Mouse (Mus musculus) gastrocnemius, adult 2 months (tissue): ENCODE data around the gene Olfr832. TPM values are rescaled to one million over a fixed set of nuclear protein-coding genes. Genes with fewer than 3 reads are reported as not detected.
"Not testable (repeated sequence)": the region's sequence is repeated elsewhere in the genome, so short reads cannot be mapped to it uniquely, and the experiment has no call there.

ENCODE experiments used
- DNase-seq: peaks from one replicate; pipeline ENCODE4 v3.0.0; 2022
- H3K27ac ChIP-seq: fragments of 200-600 bp; 2 replicates; pipeline ENCODE4 v1.8.1; 2022; ENCODE audit warnings: mild to moderate bottlenecking
- H3K4me3 ChIP-seq: fragments of 200-600 bp; 2 replicates; pipeline ENCODE4 v1.8.1; 2022; ENCODE audit warnings: mild to moderate bottlenecking, moderate library complexity
- CTCF ChIP-seq: fragments of 200-600 bp; IDR thresholded peaks from 2 replicates; pipeline ENCODE4 v1.8.1; 2022; ENCODE audit warnings: antibody characterized with exemption, mild to moderate bottlenecking, moderate library complexity
- intact Hi-C: fragments of 180-260 bp; cut with DNase I; formaldehyde crosslinking; loops from one replicate; pipeline ENCODE4 v1.15.1; 2025
- long read RNA-seq, 2 experiments: library from polyadenylated mRNA; stranded (forward); transcript quantifications; one replicate each; pipeline ENCODE4 v2.0.0; 2021
- total RNA-seq, 2 experiments: library from RNA; stranded (reverse); gene quantifications; 2 replicates each; pipeline ENCODE4 v1.2.3; 2021

The Olfr832 gene
- total RNA-seq: not detected
- long read RNA-seq, experiment 1: 0 reads
- long read RNA-seq, experiment 2: 0 reads

DNA sequence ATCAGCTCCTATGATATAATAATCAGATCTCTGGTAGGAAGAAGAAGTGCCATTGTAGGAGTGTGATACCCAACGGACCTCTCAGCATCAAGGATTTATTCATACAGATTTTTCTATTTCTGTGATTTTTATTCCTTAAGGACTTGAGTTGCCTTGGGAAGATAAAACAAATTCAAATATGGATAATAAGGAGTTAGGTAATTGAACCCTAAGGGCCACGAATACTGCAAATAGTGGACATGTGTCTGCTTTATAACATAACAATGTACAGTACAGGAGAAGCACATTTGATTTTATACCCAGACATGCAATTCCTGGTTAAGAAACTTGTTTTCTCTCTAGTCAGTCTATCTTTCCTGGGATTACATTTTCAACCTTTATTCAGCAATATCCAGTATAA is at the start of gene Olfr832:
Olfr832 (plus strand) TSS at position 301 of the 400 bp plus-strand sequence.
- intact Hi-C loops, H3K4me3 ChIP-seq: not testable (repeated sequence)

DNA sequence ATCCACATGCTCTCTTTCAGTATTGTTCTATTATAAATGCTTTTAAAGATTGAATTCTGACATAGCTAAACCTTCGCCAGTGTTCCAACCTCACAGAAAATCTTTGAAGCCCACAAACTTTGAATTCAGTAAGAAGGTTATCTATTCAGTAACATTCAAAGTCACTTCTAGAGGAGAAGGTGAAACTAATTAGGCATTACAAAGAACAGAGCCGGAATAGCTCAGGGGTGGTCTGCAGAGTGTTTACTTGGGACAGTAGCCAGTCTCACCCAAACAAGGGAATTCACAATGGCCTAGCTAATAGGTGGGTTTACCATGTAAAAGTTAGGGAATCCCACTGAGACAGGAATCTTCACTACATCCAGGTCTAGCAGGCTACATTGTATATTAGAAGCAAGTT is 29.2 kb upstream of the Olfr832 start:
- DNase-seq, H3K4me3 ChIP-seq, intact Hi-C loops, H3K27ac ChIP-seq: not testable (repeated sequence)

More for the DNA sequence above, at the start of gene Olfr832:
- DNase-seq, H3K27ac ChIP-seq: not testable (repeated sequence)

DNA sequence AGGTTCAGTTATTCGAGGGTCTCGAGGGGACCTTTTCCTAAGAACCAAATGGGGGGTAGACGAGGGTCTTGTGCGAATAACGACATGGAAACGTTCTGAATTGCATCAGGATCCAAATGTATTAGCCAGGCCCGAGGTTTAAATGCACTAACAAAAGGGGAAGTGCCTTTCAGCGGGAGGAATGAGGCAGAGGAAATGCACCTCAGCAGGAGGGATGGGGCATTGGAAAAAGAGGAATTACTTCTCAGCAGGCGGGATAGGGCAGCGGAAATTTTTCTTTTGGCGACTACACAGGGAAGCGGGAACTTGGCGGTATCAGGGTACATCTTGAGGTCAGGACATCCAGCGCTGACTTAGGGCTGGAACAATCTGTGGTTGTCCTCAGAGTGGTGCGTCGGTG is 9.0 kb upstream of the Olfr832 start:
- DNase-seq, H3K4me3 ChIP-seq, intact Hi-C loops, H3K27ac ChIP-seq: not testable (repeated sequence)

DNA sequence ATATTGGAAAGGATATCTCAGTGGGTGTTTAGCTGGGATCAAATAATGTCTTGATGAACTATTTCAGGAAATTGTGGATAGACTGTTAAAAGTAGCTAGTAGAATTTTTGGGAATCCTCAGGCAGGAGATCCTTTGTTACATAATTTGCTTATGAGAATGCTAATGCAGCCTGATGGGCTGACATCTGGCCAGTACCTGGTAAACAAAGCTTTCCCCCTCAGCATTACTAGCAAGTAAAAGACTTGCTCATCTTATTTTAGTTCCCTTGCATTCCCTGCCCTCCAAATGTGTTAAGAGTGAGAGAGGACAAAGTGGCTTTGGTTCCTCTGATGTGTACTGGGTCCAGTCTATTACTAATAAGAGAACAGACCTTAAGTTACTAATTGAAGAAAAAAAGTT is 25.1 kb downstream of the Olfr832 start:
- no peak for TF ChIP-seq CTCF
- intact Hi-C loops: no loop called here
- H3K4me3 ChIP-seq: no peak overlapping the region
- DNase-seq: no peak
- no peak overlapping the region for H3K27ac ChIP-seq

DNA sequence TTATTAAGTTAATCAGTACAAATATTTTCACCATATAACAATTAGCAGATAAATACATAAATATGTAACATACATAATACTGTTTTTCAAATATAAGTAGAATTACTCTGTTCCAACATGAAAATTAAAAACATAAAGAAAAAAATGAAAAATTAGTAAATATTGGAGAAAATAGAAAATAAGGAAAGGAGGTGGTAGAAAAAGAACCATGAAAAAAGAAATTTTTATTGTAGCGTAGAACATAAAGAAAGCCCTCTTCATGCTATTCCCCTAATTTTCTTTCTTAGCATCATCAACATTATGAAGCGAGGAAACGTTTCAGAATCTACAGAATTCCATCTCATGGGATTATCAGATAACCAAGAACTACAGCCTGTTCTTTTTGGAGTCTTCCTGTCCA is 50.8 kb downstream of the Olfr832 start, which contains the start of gene Olfr834:
Olfr834 (plus strand) TSS at position 301 of the 400 bp plus-strand sequence.
- no peak for DNase-seq
- Histone ChIP-seq H3K4me3 (no peak within 1 kb of the TSS), H3K27ac (no peak within 1 kb of the TSS)
- intact Hi-C loops: no loop called here
- TF ChIP-seq CTCF: no peak

Other genes with a start within 250 kb of the Olfr832 start
- gene Olfr24, start 173.1 kb upstream of the Olfr832 start, total RNA-seq: not detected
- gene Olfr828, start 117.6 kb upstream of the Olfr832 start, total RNA-seq: not detected
- gene Olfr829, start 82.2 kb upstream of the Olfr832 start, total RNA-seq: not detected
- gene Olfr830, start 62.4 kb upstream of the Olfr832 start, total RNA-seq: not detected
- not detected for gene Olfr834, start 50.9 kb downstream of the Olfr832 start, total RNA-seq
- not detected for gene Olfr835, start 95.6 kb downstream of the Olfr832 start, total RNA-seq
- not detected for gene Olfr836, start 183.3 kb downstream of the Olfr832 start, total RNA-seq
- not detected for gene Olfr837, start 199.2 kb downstream of the Olfr832 start, total RNA-seq
- not detected for gene Olfr839-ps1, start 240.2 kb downstream of the Olfr832 start, total RNA-seq